Mouse (Mus musculus) embryonic facial prominence, embryonic 15.5 days (tissue): ENCODE results near the gene Sypl2. TPM values are rescaled to one million over a fixed set of nuclear protein-coding genes. Genes with fewer than 3 reads are reported as not detected.

ENCODE experiments used
- ATAC-seq: fragments of 200-750 bp; cut with Nextera tagmentation; 2 replicates; pipeline ENCODE4 v1.8.0; 2017; ENCODE audit warnings: low read depth, moderate TSS enrichment; ENCODE audit not compliant: insufficient number of reproducible peaks, low FRiP score, low TSS enrichment
- H3K27ac ChIP-seq: fragments of 300-500 bp; sonication (generic); replicated peaks from 2 replicates; pipeline ENCODE4 v1.5.1; 2015; ENCODE audit warnings: mild to moderate bottlenecking, inconsistent platforms
- H3K27me3 ChIP-seq: fragments of 300-500 bp; sonication (generic); 2 replicates; pipeline ENCODE4 v1.6.1; 2015; ENCODE audit warnings: inconsistent platforms
- H3K36me3 ChIP-seq: fragments of 300-500 bp; sonication (generic); 2 replicates; pipeline ENCODE4 v1.6.1; 2015; ENCODE audit warnings: mild to moderate bottlenecking, inconsistent platforms
- H3K4me1 ChIP-seq: fragments of 300-500 bp; sonication (generic); 2 replicates; pipeline ENCODE4 v1.6.1; 2015; ENCODE audit warnings: inconsistent platforms
- H3K4me2 ChIP-seq: fragments of 300-500 bp; sonication (generic); replicated peaks from 2 replicates; pipeline ENCODE4 v1.6.1; 2015; ENCODE audit warnings: mild to moderate bottlenecking, inconsistent platforms
- H3K4me3 ChIP-seq: fragments of 300-500 bp; sonication (generic); replicated peaks from 2 replicates; pipeline ENCODE4 v1.5.1; 2015; ENCODE audit warnings: mild to moderate bottlenecking, inconsistent platforms
- H3K9ac ChIP-seq: fragments of 300-500 bp; sonication (generic); 2 replicates; pipeline ENCODE4 v1.6.1; 2015; ENCODE audit warnings: inconsistent platforms
- H3K9me3 ChIP-seq: fragments of 300-500 bp; sonication (generic); replicated peaks from 2 replicates; pipeline ENCODE4 v1.6.1; 2016; ENCODE audit warnings: inconsistent platforms
- WGBS: fragments of 180-500 bp; shearing (Covaris S2); methylation state at CpG from one replicate; pipeline ENCODE4 v1.1.7; 2015; 5-methylcytosine and 5-hydroxymethylcytosine counted together
- polyA plus RNA-seq: library from polyadenylated mRNA; unstranded; fragments of >200 nt; fragmentation: Nextera tagmentation; extraction: Ambion mirVana; gene quantifications from 2 replicates; pipeline ENCODE4 v1.2.1, GENCODE M21; 2015

Sypl2 gene
- polyA plus RNA-seq, 1 experiment from 2014 or later = 2.7 TPM

DNA sequence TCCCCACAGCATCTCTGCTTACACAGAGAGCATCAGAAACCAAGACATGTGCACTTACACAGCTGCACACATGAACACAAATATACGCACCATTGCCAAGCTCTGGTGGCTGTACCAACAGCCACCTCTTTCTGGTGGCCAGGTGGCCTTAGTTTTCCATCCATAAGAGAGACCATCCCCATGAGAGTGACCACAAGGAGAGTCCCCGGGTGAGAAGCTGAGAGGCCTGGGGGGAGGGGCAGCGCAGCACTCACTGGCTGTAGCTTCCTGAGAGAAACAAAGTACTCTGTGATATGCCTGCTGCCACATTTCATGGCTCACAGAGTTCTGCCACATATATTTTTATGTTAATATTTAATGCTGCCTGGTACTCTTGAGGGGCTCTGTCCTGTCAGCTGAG, 57.2 kb downstream of the Sypl2 start:
- Histone ChIP-seq H3K4me2 (no peak overlapping the region), H3K27me3 (no peaks in the 10 kb centered on the region), H3K36me3 (no peaks in the 10 kb centered on the region), H3K4me3 (no peak overlapping the region), H3K9me3 (no peaks in the 10 kb centered on the region), H3K27ac (no peak overlapping the region), H3K9ac (no peak overlapping the region), H3K4me1 (peaks cover 37% of the 10 kb centered on the region)
- no peak for ATAC-seq
- 33% methylated on average over 3 of the region's 3 CpGs for WGBS

DNA sequence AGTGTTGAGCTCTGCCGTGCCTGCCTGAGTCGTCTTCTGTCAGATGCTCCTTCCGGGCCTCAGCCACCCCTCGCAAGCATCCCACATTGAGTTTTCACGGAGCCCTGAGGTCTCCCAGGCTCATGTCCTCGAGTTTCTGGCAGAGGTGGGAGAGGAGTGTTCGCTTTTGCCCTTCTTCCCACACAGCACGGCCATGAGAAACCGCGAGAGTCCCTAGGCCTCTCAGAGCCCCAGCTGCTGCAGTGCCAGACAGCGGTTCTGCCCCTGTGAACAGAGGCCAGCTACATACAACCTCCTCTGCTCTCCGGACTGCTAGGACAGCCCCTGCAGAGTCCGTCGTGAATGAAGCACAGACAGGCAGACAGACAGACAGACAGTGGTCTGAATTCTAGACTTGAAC, 58.9 kb downstream of the Sypl2 start:
- Histone ChIP-seq H3K4me3 (no peak overlapping the region), H3K27ac (peak overlapping the region; percentile 56; the same call in 1 of the 2 replicates), H3K4me1 (peaks cover 34% of the 10 kb centered on the region), H3K4me2 (no peak overlapping the region), H3K27me3 (no peaks in the 10 kb centered on the region), H3K36me3 (no peaks in the 10 kb centered on the region), H3K9me3 (no peaks in the 10 kb centered on the region), H3K9ac (no peak overlapping the region)
- no peak for ATAC-seq
- 20% methylated on average over 14 of the region's 14 CpGs for WGBS

DNA sequence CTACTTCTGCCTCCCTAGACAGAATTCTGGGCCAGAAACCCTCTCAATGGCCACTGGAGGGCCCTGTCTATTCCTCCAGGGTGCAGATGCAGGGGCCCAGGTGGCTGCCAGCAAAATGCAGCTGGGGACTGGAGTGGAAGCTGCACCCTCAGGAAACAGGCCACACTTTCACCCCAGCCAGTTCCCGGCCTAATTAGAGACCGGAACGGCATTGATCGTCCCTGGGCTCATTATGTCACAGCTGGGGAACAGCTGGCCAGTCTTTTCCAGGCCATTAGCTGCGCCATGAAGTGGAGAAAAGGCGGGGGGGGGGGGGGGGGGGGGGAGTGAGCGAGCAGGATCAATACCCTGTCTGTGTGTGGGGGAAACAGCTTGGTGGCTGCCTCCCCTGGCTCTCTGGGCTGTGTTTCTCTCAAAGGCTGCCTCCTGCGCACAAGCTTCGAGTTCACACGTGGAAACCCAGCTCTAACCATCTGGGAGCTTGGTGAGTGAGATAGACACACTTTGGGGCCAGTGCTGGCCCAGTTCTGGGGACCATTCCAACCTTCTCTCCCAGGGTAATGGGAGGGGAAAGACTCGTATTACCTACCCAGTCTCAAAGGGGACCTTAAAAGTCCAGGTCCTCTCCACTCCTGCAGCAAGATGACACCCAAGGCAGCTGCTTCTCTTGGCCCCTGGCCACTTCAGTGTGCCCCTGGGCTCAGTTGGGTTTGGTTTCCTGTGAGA, 59.8 kb downstream of the Sypl2 start:
- Histone ChIP-seq H3K4me3 (no peak overlapping the region), H3K27ac (peak overlapping the region; percentile 56; the same call in 1 of the 2 replicates), H3K4me2 (no peak overlapping the region), H3K4me1 (peaks cover 34% of the 10 kb centered on the region), H3K27me3 (no peaks in the 10 kb centered on the region), H3K36me3 (no peaks in the 10 kb centered on the region), H3K9ac (no peak overlapping the region), H3K9me3 (no peaks in the 10 kb centered on the region)
- ATAC-seq = peak; percentile 48
- 8% methylated on average over 11 of the region's 11 CpGs for WGBS

DNA sequence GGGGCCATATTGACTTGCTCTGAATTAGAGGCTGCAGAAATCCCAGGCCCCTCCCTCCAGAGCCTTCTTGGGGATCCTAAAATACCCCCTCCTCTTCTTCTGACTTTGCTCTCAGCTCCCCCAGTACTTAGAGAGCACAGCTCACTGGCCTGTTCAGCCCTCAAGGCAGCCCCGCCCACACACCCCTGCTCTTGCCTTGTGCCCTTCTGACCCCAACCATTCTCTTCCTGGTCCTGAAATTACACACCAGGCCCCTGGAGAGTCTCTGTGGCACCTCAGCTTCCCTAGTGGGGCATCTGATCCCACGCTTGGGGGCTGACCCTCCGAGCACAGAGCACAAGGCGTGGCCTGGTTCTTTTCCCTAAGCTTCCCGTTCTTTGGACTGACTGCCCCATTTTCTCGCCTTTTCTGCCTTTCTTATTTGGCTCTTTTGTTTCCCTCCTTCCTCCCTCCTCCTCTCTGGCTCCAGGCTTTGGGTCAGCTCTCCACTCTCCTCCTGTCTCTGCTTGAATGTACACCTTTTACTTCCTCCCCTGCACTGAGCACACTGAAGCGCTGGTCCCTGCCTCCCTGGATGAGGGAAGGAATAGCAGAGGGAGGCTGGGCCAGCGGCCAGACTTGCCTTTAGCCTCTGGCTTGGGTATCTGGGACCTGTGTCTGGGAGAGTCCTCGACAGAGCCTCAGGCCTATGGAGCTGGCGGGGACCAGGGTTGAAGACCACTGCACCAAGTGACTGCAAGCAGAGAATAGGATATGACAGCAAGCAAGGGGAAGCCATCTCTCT, 60.7 kb downstream of the Sypl2 start:
- Histone ChIP-seq H3K27ac (no peak overlapping the region; the same call in 1 of the 2 replicates), H3K4me1 (peaks cover 34% of the 10 kb centered on the region), H3K4me2 (no peak overlapping the region), H3K9ac (no peak overlapping the region), H3K27me3 (no peaks in the 10 kb centered on the region), H3K4me3 (no peak overlapping the region), H3K9me3 (no peaks in the 10 kb centered on the region), H3K36me3 (no peaks in the 10 kb centered on the region)
- peak; percentile 18; the same call in 1 of the 2 replicates for ATAC-seq
- WGBS = 27% methylated on average over 10 of the region's 10 CpGs

DNA sequence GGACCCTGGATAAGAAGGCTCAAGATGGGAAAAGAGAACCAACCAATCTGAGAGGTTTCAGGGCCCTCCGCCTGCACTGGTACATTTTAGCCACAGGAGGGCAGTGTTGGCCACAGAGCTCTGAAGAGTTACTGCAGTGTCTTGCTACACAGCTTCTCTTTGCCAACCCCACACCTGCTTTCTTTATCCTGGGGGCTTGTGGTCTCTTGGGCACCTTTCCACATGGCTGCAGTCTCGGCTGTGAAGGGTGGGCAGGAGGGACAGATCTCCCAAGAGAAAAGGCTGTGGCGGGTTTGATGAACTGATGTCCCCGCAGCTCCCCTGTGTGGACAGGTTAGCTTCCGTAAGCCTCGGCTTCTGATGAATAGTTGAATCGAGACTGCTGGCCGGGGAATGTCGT, 61.6 kb downstream of the Sypl2 start:
- Histone ChIP-seq H3K27ac (no peak overlapping the region), H3K4me2 (peak overlapping the region; percentile 42), H3K4me1 (peaks cover 34% of the 10 kb centered on the region), H3K4me3 (peak overlapping the region; percentile 27), H3K27me3 (no peaks in the 10 kb centered on the region), H3K9me3 (no peaks in the 10 kb centered on the region), H3K9ac (no peak overlapping the region), H3K36me3 (no peaks in the 10 kb centered on the region)
- peak; percentile 22; the same call in 1 of the 2 replicates for ATAC-seq
- 17% methylated on average over 9 of the region's 9 CpGs for WGBS

DNA sequence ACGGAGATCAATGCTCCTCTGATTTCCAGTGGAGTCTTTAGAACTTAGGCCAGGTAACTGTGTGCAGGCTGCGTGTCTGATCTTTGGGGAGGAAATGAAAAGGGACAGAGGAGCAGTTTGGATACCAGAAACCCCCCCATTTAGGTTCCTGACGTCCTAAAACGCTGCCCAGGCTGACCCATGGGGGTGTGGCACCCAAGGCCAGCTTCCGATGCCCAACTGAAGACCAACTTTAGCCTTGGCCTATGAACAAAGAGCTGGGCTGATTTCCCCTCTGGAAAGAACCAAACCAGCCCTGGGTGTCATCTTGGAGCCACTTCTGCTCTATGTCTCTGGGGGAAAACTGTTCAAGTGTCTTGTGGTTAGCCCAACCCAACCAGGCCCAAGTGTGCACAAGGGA, 62.4 kb downstream of the Sypl2 start:
- H3K9ac ChIP-seq = no peak overlapping the region
- WGBS = 60% methylated on average over 5 of the region's 5 CpGs
- H3K4me3 ChIP-seq = no peak overlapping the region
- no peaks in the 10 kb centered on the region for H3K36me3 ChIP-seq
- H3K4me1 ChIP-seq = peaks cover 34% of the 10 kb centered on the region
- H3K27ac ChIP-seq = no peak overlapping the region
- ATAC-seq = no peak
- no peaks in the 10 kb centered on the region for H3K27me3 ChIP-seq
- no peaks in the 10 kb centered on the region for H3K9me3 ChIP-seq
- H3K4me2 ChIP-seq = no peak overlapping the region

Other genes starting within 250 kb of the Sypl2 start
- 60.2 and 73.5 TPM in 2 replicates for gene Gstm2, start 240.2 kb downstream of the Sypl2 start, polyA plus RNA-seq
- 178 and 220 TPM in 2 replicates for gene Gstm1, start 208.7 kb downstream of the Sypl2 start, polyA plus RNA-seq
- 12.7 and 15.3 TPM in 2 replicates for gene Gstm4, start 181.8 kb downstream of the Sypl2 start, polyA plus RNA-seq
- gene Ampd2, start 140.0 kb downstream of the Sypl2 start, polyA plus RNA-seq = 44.3 and 44.9 TPM in 2 replicates
- gene Gnat2, start 133.9 kb downstream of the Sypl2 start, polyA plus RNA-seq = 0.39 and 0.61 TPM in 2 replicates
- gene Gnai3, start 80.5 kb downstream of the Sypl2 start, polyA plus RNA-seq = 154 and 161 TPM in 2 replicates
- gene Gpr61, start 71.8 kb downstream of the Sypl2 start, polyA plus RNA-seq = 0.11 and 0.25 TPM in 2 replicates
- gene Amigo1, start 40.3 kb downstream of the Sypl2 start, polyA plus RNA-seq = 6.3 and 6.8 TPM in 2 replicates
- gene Cyb561d1, start 25.4 kb downstream of the Sypl2 start, polyA plus RNA-seq = 2.8 and 3.0 TPM in 2 replicates
- 18.4 and 20.4 TPM in 2 replicates for gene Atxn7l2, start 15.7 kb downstream of the Sypl2 start, polyA plus RNA-seq
- gene Psma5, start 30.3 kb upstream of the Sypl2 start, polyA plus RNA-seq = 263 and 265 TPM in 2 replicates
- 13.4 and 13.9 TPM in 2 replicates for gene Sort1, start 57.4 kb upstream of the Sypl2 start, polyA plus RNA-seq
- 0.12 TPM in 1 of 2 replicates, not detected in the other for gene Mybphl, start 138.3 kb upstream of the Sypl2 start, polyA plus RNA-seq
- 41.7 TPM in 2 replicates for gene Psrc1, start 157.2 kb upstream of the Sypl2 start, polyA plus RNA-seq
- 20.1 and 20.7 TPM in 2 replicates for gene Celsr2, start 188.9 kb upstream of the Sypl2 start, polyA plus RNA-seq
- gene Sars, start 218.6 kb upstream of the Sypl2 start, polyA plus RNA-seq = 117 and 120 TPM in 2 replicates